Mouse (Mus musculus) testis, postnatal 14 days (tissue): ENCODE measurements around the gene Btbd16.

Experiments
- DNase-seq: peaks from one replicate; pipeline ENCODE4 v3.0.0; 2021; ENCODE audit warnings: low spot score

The Btbd16 gene

GRCm38 (mm10) chr7:130768151-130768550 lies 5.7 kb upstream of the Btbd16 start:
- no peak for DNase-seq

GRCm38 (mm10) chr7:130770707-130771106 lies 3.2 kb upstream of the Btbd16 start:
- DNase-seq = peak; percentile 68

GRCm38 (mm10) chr7:130773171-130773830 lies 568 bp upstream of the Btbd16 start:
- DNase-seq = no peak

- no peak for DNase-seq
These were observed 7.1 kb downstream of the Btbd16 start for GRCm38 (mm10) chr7:130780866-130781419.

- no peak for DNase-seq
These were observed 8.7 kb downstream of the Btbd16 start for GRCm38 (mm10) chr7:130782501-130783050.

GRCm38 (mm10) chr7:130785923-130786575 lies 12.2 kb downstream of the Btbd16 start:
- DNase-seq = peak; percentile 40

GRCm38 (mm10) chr7:130786708-130787107 lies 12.8 kb downstream of the Btbd16 start:
- DNase-seq = no peak

- DNase-seq = no peak
These were observed 13.7 kb downstream of the Btbd16 start for GRCm38 (mm10) chr7:130787537-130787936.

GRCm38 (mm10) chr7:130788950-130789349 lies 15.1 kb downstream of the Btbd16 start:
- no peak for DNase-seq

GRCm38 (mm10) chr7:130789456-130789855 lies 15.6 kb downstream of the Btbd16 start:
- no peak for DNase-seq

- no peak for DNase-seq
These were observed 19.8 kb downstream of the Btbd16 start for GRCm38 (mm10) chr7:130793671-130794070.

GRCm38 (mm10) chr7:130796786-130797185 lies 22.9 kb downstream of the Btbd16 start:
- no peak for DNase-seq

GRCm38 (mm10) chr7:130797524-130797923 lies 23.7 kb downstream of the Btbd16 start:
- DNase-seq = no peak

GRCm38 (mm10) chr7:130799418-130799817 lies 25.5 kb downstream of the Btbd16 start:
- DNase-seq = no peak

- DNase-seq = no peak
These were observed 26.8 kb downstream of the Btbd16 start for GRCm38 (mm10) chr7:130800681-130801080.

- DNase-seq = no peak
These were observed 27.9 kb downstream of the Btbd16 start for GRCm38 (mm10) chr7:130801811-130802210.

- no peak for DNase-seq
These were observed 29.5 kb downstream of the Btbd16 start for GRCm38 (mm10) chr7:130803251-130803825.

GRCm38 (mm10) chr7:130804991-130805390 lies 31.1 kb downstream of the Btbd16 start:
- no peak for DNase-seq

- no peak for DNase-seq
These were observed 33.9 kb downstream of the Btbd16 start for GRCm38 (mm10) chr7:130807749-130808148.

GRCm38 (mm10) chr7:130808694-130809093 lies 34.8 kb downstream of the Btbd16 start:
- DNase-seq = no peak

GRCm38 (mm10) chr7:130810238-130810637 lies 36.4 kb downstream of the Btbd16 start:
- no peak for DNase-seq

- peak; percentile 34 for DNase-seq
These were observed 38.5 kb downstream of the Btbd16 start for GRCm38 (mm10) chr7:130812407-130812806.

- DNase-seq = no peak
These were observed 41.7 kb downstream of the Btbd16 start for GRCm38 (mm10) chr7:130815601-130816000.
